Mouse (Mus musculus) thymus, postnatal 36 days (tissue): ENCODE results near the gene Myoc.

ENCODE experiments used
- DNase-seq, 2 experiments: peaks; one replicate each; pipeline ENCODE4 v3.0.0; 2022; ENCODE audit warnings: mixed read lengths in 2 of 2

Myoc gene

GRCm38 (mm10) chr1:162648416-162648815, 9.5 kb downstream of the Myoc start:
- no peak for DNase-seq

- DNase-seq, result no peak
Measured at GRCm38 (mm10) chr1:162658119-162658518, 19.2 kb downstream of the Myoc start, which contains the start of gene Myocos. TSS of gene Myocos (minus strand) at chr1:162658219.

- DNase-seq, result no peak
Measured at GRCm38 (mm10) chr1:162660276-162660860, 21.4 kb downstream of the Myoc start.

DNA sequence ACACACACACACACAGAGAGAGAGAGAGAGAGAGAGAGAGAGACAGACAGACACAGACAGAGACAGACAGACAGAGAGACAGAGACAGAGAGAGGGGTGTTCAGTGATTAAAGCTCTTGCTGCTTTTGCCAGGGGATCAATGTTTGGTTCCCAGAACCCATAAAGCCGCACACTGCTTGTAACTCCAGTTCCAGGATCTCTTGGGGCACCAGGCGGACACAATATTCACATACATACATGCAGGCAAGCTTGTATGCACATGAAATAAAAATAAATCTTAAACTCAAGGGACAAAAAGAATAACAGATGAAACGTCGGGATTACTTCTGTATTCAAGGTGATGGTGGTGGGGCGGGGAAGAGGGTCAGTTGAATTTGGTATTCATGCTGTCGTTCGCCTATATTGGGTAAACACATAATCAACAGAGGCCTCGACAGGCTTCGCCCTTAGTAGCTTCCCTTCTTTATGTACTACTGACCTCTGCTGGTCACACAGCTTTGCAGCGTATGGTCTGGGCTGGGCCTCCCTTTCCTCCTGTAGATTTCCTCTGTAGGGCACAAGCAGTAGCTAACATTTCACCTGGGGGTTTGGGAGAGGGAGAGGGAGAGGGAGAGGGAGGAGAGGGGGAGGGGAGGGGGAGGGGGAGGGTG, 26.0 kb downstream of the Myoc start:
- DNase-seq, result peak; percentile 65 to 67

DNA sequence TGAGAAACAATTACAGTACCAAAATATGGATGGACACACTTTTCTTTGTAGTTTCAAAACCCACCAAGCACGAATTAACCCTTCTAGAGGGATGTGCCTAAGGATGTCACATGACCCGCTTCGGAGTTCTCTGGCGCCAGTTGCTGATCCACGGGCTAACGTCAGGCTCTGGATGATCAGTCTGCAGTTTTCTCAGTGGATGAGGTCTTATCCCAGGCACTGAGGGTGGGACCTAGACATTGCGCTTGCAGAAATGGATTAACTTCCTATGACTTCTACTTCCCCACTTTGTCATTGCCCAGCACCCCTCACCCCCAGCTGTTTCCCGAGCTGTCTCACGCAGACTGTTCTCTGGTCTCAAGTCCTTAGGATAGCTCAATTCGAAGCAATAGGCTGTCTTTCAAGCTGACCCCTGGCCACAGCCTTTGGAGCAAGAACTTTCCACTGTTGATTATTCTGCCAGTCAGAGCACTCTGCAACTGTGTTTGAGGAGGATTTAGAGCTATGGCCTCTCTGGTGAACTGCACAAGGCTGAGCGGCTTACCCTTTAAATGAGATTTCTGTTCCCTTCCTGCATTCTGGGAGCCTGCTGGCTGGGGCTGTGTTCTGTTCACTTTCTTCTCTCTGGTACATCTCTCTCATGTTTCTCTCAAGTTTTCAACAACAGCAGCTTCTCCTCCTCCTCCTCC, 26.7 kb downstream of the Myoc start:
- DNase-seq, result peak in 1 of 2 experiments; percentile 11

DNA sequence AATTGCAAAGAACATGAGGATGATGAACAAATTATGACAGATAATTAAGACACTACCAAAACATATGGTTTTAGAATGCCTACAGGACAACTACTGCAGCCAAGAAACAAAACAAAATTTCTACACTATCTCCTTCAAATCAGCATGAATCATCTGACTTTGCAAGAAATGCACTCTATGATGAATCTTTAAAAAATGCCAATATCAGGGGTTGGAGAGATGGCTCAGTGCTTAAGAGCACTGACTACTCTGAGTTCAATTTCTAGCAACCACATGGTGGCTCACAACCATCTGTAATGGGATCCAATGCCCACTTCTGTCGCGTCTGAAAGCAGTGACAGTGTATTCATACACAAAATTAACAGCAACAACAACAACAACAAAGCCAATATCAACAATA, 54.8 kb downstream of the Myoc start:
- no peak for DNase-seq

DNA sequence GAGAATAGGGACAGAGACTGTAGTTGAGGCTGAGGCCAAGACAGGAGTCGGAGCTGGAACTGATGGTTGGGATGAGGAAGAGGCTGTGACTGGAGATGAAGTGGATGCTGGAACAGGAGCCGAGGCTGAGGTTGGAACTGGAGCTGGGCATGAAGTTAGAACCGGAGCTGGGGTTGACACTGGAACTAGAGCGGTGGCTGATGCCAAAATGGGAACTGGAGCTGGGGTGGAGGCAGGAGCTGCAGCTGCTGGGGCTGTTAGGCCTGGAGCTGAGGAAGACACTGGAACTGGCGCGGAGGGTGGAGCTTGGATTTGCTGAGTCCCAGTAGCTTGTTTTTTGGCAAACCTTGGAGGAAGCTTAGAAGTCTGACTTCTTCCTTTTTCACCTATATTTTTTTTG, 58.9 kb downstream of the Myoc start:
- DNase-seq, result no peak
